Mouse (Mus musculus): ENCODE results near the gene F11r.

DNA sequence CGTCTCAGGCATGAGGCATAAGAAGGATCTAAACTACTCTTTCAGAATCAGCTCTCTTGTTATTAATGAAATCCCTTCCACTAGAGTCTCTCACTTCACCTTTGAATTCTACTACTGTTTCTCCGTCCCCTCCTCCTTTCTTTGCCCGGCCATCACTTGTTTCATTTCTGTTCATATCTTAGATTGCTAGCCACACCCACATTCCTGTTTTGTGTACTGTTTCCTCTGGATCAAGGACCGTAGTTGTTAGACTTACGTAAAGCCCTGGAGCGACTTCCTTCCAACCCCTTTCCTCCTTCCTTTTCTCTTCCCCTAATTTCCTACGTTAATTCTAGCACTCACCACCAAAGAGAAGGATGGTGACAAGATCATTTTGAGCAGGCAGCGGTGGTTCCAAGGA is 1.7 kb downstream of the F11r start:
- TF ChIP-seq CTCF (IDR thresholded peaks at IDR 0.05 in 2 of 3, conservative IDR thresholded peaks at IDR 0.05 in 1 of 3; ENCODE audit: control insufficient read depth in 1 of 3, insufficient read depth in 1 of 3, low read depth in 2 of 3, low read length in 3 of 3, poor library complexity in 1 of 3, severe bottlenecking in 1 of 3) (no peak), CHD1 (IDR thresholded peaks at IDR 0.05; ENCODE audit: low read depth, low read length) (no peak), POLR2A (IDR thresholded peaks at IDR 0.05; ENCODE audit: control insufficient read depth in 1 of 2, insufficient read depth in 1 of 2, low read depth in 1 of 2, low read length in 2 of 2, poor library complexity in 1 of 2) (no peak), TBP (IDR thresholded peaks at IDR 0.05; ENCODE audit: low read depth, low read length) (no peak), CHD2 (IDR thresholded peaks at IDR 0.05; ENCODE audit: low read length) (no peak), EP300 (IDR thresholded peaks at IDR 0.05; ENCODE audit: low read depth in 1 of 2, low read length in 2 of 2) (no peak), KAT2A (conservative IDR thresholded peaks at IDR 0.05; ENCODE audit: low read depth, low read length) (no peak), GATA1 (IDR thresholded peaks at IDR 0.05; ENCODE audit: low read depth, low read length) (no peak)

Measured in MEL (cell line).